Mouse (Mus musculus) embryo, embryonic 11 days (tissue): ENCODE data around the gene C1d.
A peak's percentile ranks its signal among the peaks of the same experiment; 100 is the strongest.
"Not testable (repeated sequence)": the region's sequence is repeated elsewhere in the genome, so short reads cannot be mapped to it uniquely, and the experiment has no call there.

Experiments used
- DNase-seq: peaks from one replicate; pipeline ENCODE4 v3.0.0-alpha.2; 2015

The C1d gene

DNA sequence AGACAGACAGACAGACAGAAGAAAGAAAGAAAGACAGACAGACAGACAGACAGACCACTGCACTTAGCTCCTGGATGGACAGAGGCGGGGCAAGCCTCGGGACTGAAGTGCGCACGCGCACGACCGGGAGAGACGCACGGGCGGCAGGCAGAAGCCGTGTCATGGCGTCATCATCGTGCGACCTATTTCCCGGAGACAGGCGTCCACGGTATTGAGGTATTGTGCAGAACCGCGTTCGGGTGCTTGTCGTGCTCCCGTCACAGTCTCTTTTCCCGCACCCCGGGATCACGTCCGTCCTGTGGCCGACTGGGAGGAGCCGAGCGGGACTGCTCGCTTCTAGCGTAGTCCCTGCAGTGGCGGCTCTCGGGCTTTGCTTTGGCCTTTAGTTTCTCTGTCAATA, at the start of gene C1d:
Gene C1d, plus strand, starts transcription at position 137 of the 400 bp plus-strand sequence.
- DNase-seq, result peak; percentile 97

DNA sequence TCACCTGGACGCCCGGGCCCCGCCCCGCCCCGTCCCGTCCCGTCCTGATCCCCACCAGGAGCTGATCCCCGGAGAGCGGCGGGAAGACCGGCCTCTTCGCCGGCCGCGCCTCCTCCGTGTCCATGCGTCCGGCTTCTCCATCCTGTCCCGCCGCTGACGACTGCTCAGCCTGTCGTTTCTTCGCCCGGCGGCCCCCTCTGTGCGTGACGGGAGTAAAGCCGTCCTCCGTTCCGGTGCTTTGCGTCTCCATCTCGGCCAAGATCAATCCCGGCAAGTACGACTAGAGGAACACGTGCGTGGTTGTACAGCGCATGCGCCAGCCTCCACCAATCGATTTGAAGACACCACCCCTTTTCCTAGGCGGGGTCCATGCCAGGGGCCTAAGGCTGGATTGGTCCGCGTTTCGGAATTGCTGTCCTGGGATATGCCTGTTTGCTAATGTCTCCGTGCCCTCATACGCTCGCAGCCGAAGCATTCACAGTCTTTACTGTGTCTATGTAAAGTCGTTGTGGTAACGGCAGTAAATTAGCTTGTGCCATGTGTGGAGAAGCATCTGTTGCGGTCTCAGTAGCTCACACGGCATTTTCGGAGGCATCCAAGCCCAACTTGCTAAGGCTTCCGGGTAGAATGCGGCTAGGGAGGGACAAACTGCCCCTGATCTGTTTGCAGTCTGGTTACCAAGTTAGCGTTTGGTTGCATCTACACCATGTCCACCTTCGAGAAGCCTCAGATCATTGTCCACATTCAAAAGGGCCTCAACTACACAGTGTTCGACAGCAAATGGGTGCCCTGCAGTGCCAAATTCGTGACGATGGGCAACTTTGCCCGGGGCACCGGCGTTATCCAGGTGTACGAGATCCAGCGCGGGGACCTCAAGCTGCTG, 45.9 kb upstream of the C1d start, which contains the start of gene Pno1:
Gene Pno1, minus strand, starts transcription at position 311 of the 883 bp plus-strand sequence.
- peak; percentile 96 for DNase-seq

DNA sequence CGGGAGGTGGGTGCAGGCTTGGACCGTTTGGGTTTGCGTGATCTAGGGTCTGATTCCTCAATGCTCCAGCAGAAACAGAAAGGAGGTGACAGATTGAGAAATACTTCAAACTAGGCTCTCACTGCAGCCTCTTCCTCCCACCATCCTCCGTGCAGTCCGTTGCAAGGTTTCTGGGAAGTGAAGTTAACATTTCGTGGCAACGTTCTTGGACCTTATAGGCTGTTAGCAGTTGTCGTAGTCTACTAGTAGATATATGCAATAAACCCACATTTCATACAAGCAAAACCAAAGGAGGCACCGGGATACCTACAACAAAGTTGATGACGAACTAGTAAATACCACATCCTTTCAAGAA, 45.3 kb upstream of the C1d start:
- no peak for DNase-seq

DNA sequence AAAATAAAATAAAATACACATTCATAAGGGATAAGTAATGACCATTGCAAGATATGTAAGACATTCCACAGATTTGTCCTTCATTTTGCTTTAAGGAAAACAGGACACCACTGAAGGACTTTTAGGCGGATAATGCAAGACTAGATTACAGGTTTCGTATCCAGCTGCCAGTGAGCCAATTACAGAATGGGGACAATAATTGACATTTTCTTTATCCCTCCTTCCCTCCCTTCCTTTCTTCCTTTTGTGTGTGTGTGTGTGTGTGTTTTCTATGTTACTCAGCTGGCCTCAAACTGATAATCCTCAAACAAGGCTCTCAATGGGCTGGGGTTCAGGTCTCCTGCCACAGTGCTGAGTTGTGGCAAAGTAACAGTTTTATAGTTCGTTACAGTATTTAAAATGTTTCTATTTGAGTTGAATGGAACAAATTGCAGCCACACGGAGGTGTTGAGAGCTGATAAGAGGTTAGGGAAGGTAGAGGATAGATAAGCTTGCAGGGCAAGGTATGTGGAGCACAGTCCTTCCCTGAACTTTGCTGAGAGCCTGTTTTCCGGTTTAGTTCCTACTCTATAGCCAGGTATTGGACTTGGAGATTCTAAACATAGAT, 44.4 kb upstream of the C1d start:
- no peak for DNase-seq

DNA sequence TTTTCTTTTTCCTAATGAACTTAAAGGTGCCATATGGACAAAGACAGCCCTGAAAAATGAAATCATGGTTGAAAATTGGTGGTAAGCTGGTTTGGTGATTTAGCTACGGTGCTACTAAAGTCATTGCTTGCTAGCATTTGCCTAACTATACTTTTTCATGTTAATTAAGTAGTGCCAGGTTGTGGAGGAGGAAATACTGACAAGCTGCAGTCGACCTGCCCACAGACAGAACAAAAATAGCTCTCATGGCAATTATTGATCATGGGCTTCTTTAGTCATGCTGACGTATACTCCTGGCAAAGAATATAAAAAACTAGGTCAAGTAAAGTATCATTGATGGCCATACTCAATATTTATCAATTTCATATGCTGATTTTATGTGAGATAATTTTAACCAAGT, 41.9 kb upstream of the C1d start:
- no peak for DNase-seq

DNA sequence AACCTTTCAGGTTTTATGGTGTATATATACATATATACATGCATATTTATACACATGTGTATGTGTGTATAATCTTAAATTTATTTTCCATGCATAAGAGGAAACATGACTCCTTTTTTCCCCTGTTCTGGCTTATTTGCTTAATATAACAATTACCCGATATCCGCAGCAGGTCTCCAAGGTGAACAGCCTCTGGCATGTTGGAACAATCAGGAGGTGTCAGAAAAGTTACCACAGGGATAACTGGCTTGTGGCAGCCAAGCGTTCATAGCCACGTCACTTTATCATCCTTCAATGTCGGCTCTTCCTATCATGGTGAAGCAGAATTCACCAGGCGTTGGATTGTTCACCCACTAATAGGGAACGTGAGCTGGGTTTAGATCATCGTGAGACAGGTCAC, 36.3 kb upstream of the C1d start:
- DNase-seq, result no peak

DNA sequence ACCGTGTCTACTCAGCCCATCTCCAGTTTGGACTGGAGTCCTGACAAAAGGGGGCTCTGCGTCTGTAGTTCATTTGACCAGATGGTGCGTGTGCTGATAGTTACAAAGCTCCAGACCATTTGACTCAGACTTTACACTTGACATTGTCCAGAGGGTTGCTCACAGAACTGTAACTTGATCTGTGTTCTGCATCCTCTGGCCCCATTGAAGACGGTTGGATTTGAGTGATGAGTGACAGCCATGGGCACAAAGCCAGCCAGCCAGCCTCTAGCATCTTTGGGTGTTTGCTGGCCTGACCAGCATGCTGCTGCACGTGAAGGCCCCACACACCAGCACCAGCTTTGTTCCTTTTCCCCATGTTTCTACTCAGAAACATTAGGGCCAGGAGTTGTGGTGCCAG, 24.6 kb upstream of the C1d start:
- DNase-seq, result peak; percentile 2

DNA sequence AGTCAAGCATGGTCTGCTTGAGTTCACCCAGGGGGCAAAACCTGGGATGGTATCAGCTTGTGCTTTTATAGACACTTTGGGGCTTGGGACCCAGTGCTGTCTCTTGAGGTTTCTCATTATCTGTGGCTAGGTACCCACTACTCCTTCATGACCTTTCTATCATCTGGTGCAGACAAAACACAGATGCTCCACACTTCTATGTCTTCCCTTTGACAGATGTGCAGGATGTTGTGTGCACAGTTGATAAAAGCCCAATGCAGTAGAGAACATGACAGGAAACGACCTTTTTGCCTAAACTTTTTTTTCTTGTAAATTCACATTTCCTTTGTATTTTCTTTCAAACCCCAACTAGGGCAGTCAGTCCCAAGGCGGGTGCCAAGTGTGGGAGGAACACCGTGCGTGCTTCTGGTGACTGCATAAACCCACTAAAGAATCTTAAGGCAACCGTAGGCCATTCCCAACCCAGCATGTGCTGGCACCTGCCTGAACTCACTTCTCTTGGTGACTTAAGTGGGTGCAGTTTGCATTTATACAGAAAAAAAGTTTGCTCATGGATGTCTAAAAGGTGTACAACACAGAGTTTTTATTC, 20.8 kb upstream of the C1d start:
- no peak for DNase-seq

DNA sequence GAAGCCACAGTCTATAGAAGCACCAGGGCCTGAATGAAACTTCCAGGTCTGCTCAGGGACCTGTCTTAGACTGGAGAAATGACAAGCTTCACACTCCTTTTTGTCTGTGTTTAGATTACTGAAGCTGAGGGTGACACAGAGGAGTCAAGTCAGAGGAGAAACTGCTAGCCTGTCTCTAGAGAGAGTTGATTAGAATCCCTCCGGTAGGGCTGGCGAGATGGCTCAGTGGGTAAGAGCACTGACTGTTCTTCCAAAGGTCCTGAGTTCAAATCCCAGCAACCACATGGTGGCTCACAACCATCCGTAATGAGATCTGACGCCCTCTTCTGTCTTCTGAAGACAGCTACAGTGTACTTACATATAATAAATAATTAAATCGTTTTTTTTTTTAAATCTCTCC, 18.8 kb upstream of the C1d start:
- DNase-seq, result not testable (repeated sequence)

DNA sequence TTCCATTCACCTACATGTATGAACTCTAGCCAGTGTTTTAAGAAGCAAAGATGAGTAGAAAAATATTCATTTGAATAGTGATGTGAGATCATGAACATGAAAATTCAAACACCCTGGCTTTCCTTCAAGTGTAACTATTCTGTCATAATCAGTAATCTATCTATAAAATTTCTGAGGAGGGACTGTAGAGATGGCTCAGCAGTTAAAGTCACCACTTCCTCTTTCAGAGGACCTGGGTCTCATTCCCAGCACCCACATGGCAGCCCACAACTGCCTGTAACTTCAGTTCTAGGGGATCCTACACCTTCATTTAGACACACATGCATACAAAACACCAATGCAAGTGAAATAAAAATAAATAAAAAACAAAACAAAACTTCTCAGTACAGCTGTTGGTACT, 8.7 kb upstream of the C1d start:
- no peak for DNase-seq

DNA sequence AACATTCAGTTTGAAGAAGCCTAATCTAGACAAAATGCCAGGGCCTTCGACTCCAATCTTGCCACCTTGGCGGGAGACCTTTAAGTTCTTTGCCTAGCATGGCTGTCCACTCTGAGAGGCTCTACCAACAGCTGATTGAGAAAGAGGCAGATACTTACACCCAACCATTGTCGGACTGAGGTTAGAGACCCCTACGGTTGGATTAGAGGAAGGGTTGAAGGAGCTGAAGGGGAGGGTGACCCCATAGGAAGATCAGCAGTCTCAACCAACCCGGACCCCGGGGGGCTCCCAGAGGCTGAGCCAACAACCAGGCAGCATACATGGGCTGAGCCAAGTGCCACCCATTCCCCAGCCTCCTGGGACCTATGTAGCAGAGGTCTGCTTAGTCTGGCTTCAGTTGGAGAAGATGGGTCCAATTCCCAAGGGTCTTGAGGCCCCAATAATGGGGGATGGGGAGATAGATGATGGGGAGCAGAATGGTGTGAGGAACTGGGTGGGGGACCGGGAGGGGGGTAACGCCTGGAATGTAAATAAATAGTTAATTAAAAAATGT, 490 bp upstream of the C1d start:
- DNase-seq, result peak; percentile 32

DNA sequence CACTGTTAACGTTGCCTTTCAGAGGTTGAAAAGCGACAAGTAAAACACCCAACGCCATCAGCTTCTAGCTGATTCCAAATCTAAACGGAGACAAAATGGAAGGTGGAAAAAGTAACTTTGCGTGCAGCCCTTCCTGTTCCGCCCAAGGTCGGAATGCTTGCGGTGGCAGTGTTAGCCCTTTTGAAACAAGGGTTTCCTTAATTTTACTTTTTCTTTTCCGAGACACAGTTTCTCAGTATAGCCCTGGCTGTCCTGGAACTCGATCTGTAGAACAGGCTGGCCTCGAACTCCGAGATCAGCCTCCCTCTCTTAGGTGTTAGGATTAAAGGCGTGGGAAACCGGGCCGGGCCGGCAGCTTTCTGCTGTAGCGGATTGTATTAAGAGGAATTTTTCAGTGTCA, 482 bp downstream of the C1d start:
- DNase-seq, result peak; percentile 47

DNA sequence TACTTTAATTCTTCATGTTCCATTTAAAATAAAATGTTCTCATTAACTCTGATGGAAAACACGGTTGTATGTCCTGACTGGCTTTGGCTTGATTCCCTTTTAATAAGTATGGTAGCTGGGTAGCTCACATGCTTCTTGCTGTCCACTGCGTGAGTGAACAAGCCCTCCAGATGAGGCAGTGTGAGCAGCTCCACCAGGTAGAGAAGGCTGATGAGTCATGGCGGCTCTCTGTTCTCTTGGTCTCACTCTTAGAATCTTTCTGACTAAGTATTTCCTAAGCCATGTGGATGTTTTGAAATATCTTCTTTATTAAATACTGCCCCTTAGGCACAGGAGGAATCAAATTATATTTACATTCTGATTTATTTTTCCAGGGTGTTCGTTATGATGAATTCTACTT, 9.8 kb downstream of the C1d start:
- DNase-seq, result no peak

DNA sequence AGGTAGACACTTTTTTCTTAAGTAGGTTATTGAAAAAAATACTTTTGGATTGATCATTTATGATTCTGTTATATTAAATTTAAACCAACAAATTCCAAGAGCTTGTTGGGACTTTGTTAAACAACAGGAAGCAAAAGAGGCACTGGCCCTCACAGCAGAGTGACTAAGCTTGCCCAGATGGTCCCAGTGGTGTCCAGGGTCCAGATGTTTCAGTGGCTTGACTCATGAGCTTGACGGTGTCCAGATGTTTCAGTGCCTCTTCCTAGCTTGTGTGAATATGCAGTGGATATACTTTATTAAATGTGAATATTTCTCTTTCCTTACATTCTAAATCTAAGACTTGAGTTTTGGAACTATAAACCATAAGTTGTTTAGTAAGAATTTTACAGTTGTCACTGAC, 11.4 kb downstream of the C1d start:
- no peak for DNase-seq

DNA sequence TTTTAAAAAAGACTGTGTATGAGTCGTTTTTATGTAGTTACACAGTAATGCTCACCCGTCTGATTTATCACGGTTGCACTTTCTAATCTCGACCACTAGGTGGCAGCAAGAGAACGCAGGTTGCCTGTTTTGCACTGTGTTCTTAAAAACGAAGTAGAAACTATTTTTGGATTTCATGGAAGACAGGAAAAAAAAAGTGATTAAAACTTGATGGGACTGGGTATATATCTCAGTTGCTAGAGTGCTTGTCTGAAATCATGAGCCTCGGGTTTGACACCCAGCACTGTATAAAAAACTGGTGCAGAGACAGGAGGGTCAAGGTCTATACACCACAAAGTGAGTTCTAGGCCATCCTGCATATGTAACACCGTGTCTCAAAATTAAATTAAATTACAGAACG, 22.6 kb downstream of the C1d start:
- DNase-seq, result peak; percentile 61

DNA sequence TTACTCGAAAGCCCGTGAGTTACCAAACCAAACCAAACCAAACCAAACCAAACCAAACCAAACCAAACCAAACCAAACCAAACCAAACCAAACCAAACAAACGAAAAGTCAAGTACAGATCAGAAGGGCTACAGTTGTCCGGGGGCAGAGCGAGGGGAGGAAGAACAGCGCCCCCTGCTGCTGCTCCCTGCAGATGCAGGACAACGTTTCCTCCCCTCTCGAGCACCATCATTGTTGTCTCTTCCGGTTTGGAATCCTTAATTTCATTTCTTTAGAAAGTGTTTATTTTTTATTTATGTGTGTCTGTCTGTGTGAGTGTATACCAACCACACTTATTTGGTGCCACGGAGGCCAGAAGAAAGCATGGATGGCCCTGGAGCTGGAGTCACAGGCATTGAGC, 26.7 kb downstream of the C1d start:
- DNase-seq, result no peak

DNA sequence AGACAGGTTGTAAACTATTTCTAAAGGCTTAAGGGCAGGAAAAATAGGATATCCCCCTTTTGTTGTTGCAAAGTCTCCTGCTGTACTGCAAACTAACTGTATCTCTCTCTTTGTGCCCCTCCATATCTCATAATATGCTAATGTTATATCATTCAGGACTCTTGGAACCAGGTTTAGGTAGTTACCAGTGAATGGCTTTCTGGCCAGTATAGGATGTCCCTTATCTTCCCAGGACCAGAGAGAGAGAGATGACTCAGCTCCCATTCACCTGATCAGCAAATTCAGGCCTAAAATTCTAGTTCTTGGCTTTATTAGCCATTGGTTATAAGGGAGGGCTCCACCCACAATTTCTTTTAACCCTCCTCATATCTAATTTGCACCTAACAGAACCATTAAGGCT, 31.5 kb downstream of the C1d start:
- no peak for DNase-seq

DNA sequence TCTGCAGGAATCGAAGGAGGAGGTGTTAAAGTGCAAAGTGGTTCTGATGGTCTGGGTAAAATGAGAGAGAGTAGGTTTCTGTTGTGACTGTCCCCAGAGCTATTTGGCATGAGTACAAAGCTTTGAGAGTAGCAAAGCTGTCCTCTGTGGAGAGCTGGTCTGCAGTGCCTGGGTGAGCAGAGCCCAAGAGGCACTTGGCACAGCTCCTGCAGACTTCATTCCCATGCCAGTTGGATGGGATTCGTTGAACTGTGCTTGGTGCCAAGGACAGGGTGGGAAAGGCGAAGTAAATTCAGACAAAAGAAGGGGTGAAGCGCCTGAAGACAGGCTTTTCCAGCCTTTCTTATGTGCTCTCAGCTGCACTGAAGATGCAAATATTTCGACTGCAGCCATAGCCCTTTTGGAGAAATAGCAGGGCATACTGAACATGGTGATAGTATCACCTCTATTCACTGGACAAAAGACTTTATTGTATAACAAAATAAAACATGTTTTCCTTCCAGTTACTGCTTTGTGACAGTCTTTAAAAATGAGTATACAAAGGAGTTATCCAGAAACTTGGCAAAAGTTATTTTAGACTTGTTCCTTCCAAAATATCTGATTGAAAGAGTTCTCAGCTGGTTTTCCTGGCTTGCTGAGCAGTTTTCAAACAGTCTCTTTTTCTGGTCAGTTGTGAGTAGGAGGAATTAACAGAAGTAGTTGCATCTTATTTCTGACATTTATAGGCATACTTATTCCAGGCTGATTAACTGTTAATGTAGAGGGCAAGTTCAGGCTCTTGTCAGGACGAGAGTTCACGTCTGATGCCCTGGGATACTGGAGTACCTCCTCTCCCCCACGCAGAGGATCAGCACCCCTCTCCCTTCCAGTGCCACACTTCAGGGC, 48.9 kb downstream of the C1d start:
- DNase-seq, result no peak

DNA sequence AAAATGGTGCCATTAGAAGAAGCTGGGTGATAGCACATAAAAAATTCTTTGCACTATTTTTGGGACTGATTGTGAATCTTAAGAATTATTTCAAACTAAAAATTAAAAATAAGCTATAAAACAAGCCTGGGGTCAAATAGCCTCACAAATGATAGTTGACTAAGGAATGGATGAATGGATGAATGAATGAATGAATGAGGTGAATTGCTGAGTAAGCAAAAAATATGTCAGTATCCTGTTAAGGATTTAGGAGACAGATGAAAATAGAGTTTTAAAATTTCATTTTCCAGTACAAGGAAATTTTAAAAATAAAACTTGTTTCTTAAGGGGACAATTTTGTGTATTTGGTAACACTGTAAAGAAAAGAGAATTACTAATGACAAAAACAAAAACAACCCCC, 50.1 kb downstream of the C1d start:
- DNase-seq, result no peak
